Mouse (Mus musculus) urinary bladder, adult 2 months (tissue): ENCODE data around the gene Cinp. TPM values are rescaled to one million over a fixed set of nuclear protein-coding genes. Genes with fewer than 3 reads are reported as not detected.

ENCODE experiments used
- DNase-seq: peaks from one replicate; pipeline ENCODE4 v3.0.0; 2022; ENCODE audit warnings: low spot score
- polyA plus RNA-seq: library from polyadenylated mRNA; depleted of rRNA; stranded (reverse); fragments of >200 nt; gene quantifications from 2 replicates; pipeline ENCODE4 v1.2.3, GENCODE M21; 2012; rRNA removed

The Cinp gene
- polyA plus RNA-seq, 1 experiment: 61.5 TPM

- no peak for DNase-seq
Observed at GRCm38 (mm10) chr12:110835182-110835581, 53.8 kb downstream of the Cinp start.

DNA sequence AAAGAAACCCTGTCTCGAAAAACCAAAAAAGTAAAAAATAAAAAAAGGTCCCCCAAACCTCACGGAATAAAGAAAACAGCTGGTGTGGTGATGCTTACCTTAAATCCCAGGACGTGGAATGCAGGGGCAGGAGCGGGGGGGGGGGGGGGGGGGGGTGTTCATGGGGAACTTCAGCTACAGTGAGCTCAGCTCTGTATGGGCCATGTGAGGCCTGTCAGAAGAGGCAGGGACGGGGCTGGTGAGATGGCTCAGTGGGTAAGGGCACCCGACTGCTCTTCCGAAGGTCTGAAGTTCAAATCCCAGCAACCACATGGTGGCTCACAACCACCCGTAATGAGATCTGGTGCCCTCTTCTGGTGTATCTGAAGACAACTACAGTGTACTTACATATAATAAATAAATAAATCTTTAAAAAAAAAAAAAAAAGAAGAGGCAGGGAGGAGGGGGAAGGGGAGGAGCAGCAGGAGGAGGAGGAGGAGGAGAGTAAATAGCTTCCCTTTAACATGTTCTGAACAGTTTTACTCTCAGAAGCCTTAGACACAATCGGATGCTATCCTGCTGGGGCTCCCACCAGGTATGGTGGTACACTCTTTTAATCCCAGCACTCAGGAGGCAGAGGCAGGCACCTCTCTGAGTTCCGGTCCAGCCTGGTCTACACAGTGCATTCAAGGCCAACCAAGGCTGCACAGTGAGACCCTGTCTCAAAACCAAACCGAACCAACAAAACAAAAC is 58.5 kb downstream of the Cinp start:
- no peak for DNase-seq

DNA sequence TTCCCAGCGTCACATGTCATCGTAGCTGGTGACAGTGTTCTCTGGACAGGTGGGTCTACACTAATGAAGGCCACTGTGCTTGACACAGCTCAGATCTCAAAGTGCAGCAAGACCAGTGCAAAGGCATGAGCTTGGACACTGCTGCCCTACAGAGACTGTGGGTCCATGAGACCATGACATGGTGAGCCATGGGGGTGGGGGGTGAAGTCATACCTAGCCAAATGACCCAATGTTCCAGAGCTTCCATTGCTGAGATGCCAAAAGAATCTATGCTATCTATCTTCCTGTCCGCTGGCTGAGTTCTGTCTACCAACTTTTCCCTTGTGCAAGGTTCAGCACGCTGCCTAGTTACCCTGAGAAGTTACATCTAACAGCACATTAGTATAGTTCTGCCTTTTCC is 60.0 kb downstream of the Cinp start:
- no peak for DNase-seq

Other genes with a start within 250 kb of the Cinp start
- not detected in 2 replicates for gene 1700001K19Rik, start 206.5 kb downstream of the Cinp start, polyA plus RNA-seq
- gene Hsp90aa1, start 186.4 kb downstream of the Cinp start, polyA plus RNA-seq: 104 and 117 TPM in 2 replicates
- gene Wdr20, start 151.2 kb downstream of the Cinp start, polyA plus RNA-seq: 26.5 and 31.2 TPM in 2 replicates
- 1.1 and 1.2 TPM in 2 replicates for gene Mok, start 48.2 kb downstream of the Cinp start, polyA plus RNA-seq
- gene Zfp839, start 38.9 kb downstream of the Cinp start, polyA plus RNA-seq: 8.5 and 10.1 TPM in 2 replicates
- 5.3 and 5.4 TPM in 2 replicates for gene Tecpr2, start 119 bp upstream of the Cinp start, polyA plus RNA-seq
- gene Ankrd9, start 89.9 kb upstream of the Cinp start, polyA plus RNA-seq: 25.1 and 28.9 TPM in 2 replicates
- gene Rcor1, start 150.2 kb upstream of the Cinp start, polyA plus RNA-seq: 12.6 and 16.6 TPM in 2 replicates